Mouse (Mus musculus) bone marrow, adult 2 months (tissue): Measurements from ENCODE around the gene Acyp2.

Source experiments
- CTCF ChIP-seq: fragments of 200-500 bp; IDR thresholded peaks from 2 replicates; pipeline ENCODE4 v1.5.1; 2011; ENCODE audit warnings: low read length, control low read depth; ENCODE audit not compliant: control insufficient read depth, insufficient read depth
- POLR2A ChIP-seq: fragments of 200-500 bp; IDR thresholded peaks from 2 replicates; pipeline ENCODE4 v1.6.1; 2011; ENCODE audit warnings: low read depth, mild to moderate bottlenecking, control low read depth, low read length, borderline replicate concordance; ENCODE audit not compliant: control insufficient read depth

DNA sequence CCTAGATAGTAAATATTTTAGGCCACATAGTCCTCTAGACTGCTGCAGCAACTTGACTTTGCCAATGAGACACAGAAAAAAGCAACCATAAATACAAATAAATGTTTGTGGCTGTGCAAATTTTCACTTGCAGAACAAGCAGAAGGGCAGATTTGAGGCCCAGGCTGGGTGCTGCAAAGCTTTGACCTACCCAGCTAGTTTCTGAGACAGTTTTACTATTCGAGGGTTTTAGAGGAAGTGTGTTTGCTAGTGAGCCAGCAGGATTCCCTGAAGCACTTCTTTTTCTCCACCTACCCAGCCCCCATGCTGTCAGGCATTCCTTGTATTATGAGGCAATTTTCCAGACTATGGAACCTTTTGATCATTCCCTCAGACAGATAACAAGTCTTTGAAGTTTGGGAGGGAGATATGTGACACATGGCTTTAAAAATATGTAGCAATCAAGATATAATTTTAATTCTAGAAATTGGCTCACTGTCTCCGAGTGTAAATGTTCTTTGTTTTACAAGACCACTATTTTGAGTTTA is 31.8 kb downstream of the Acyp2 start:
- TF ChIP-seq CTCF (no peak), POLR2A (no peak)
